Mouse (Mus musculus) myocyte (in vitro differentiated cells): ENCODE measurements around the gene Itga2.

Source experiments
- CEBPB ChIP-seq: IDR thresholded peaks from 2 replicates; pipeline ENCODE4 v1.6.1; 2011; ENCODE audit warnings: mild to moderate bottlenecking, moderate library complexity; ENCODE audit not compliant: poor library complexity, insufficient read depth, severe bottlenecking
- E2F4 ChIP-seq: IDR thresholded peaks from one replicate; pipeline ENCODE4 v1.6.1; 2011; ENCODE audit warnings: mild to moderate bottlenecking, control low read depth, moderate library complexity; ENCODE audit not compliant: insufficient read depth
- MAX ChIP-seq: IDR thresholded peaks from one replicate; pipeline ENCODE4 v1.6.1; 2011; ENCODE audit warnings: low read depth, mild to moderate bottlenecking, control low read depth
- MYOD1 ChIP-seq, 3 experiments: IDR thresholded peaks; one replicate each; pipeline ENCODE4 v1.6.1; 2011; ENCODE audit warnings: control low read depth in 2 of 3, low read depth in 2 of 3, mild to moderate bottlenecking in 2 of 3, moderate library complexity in 1 of 3; ENCODE audit not compliant: insufficient read length in 2 of 3, control insufficient read depth in 1 of 3
- MYOG ChIP-seq, 3 experiments: IDR thresholded peaks; one replicate each; pipeline ENCODE4 v1.6.1; 2011; ENCODE audit warnings: control low read depth in 2 of 3, low read depth in 2 of 3, mild to moderate bottlenecking in 2 of 3; ENCODE audit not compliant: insufficient read length in 2 of 3, control insufficient read depth in 1 of 3, insufficient read depth in 1 of 3
- POLR2A ChIP-seq: IDR thresholded peaks from one replicate; pipeline ENCODE4 v1.6.1; 2011; ENCODE audit warnings: low read depth, mild to moderate bottlenecking, control low read depth, moderate library complexity; ENCODE audit not compliant: insufficient read length
- POLR2AphosphoS2 ChIP-seq: IDR thresholded peaks from one replicate; pipeline ENCODE4 v1.6.1; 2011; ENCODE audit warnings: low read depth, control low read depth; ENCODE audit not compliant: insufficient read length
- SRF ChIP-seq: IDR thresholded peaks from one replicate; pipeline ENCODE4 v1.6.1; 2011; ENCODE audit warnings: low read depth; ENCODE audit not compliant: control insufficient read depth, insufficient read length
- TCF12 ChIP-seq: IDR thresholded peaks from one replicate; pipeline ENCODE4 v1.6.1; 2011; ENCODE audit warnings: mild to moderate bottlenecking, control low read depth; ENCODE audit not compliant: poor library complexity, insufficient read depth, severe bottlenecking
- TCF3 ChIP-seq: IDR thresholded peaks from one replicate; pipeline ENCODE4 v1.6.1; 2011; ENCODE audit warnings: low read depth, control low read depth; ENCODE audit not compliant: insufficient read length
- USF1 ChIP-seq: IDR thresholded peaks from one replicate; pipeline ENCODE4 v1.6.1; 2011; ENCODE audit warnings: low read depth, mild to moderate bottlenecking, control low read depth, moderate library complexity

GRCm38 (mm10) chr13:114896751-114897386 is 35.0 kb downstream of the Itga2 start:
- no peak for TF ChIP-seq POLR2A
- no peak for TF ChIP-seq MAX
- no peak for TF ChIP-seq MYOG (IDR thresholded peaks at IDR 0.05; ENCODE audit: control insufficient read depth in 1 of 3, insufficient read depth in 1 of 3, insufficient read length in 2 of 3, low read depth in 2 of 3)
- no peak for TF ChIP-seq TCF12
- TF ChIP-seq TCF3, result no peak
- no peak for TF ChIP-seq MYOD1 (IDR thresholded peaks at IDR 0.05; ENCODE audit: control insufficient read depth in 1 of 3, insufficient read length in 2 of 3, low read depth in 2 of 3)
- TF ChIP-seq SRF, result no peak
- no peak for TF ChIP-seq E2F4
- TF ChIP-seq POLR2AphosphoS2, result no peak
- TF ChIP-seq CEBPB, result no peak
- TF ChIP-seq USF1, result no peak
